Mouse (Mus musculus): ENCODE results near the gene Trp53rkb. TPM values are rescaled to one million over a fixed set of nuclear protein-coding genes. Genes with fewer than 3 reads are reported as not detected.
A peak's percentile ranks its signal among the peaks of the same experiment; 100 is the strongest.
"Not testable (repeated sequence)": the region's sequence is repeated elsewhere in the genome, so short reads cannot be mapped to it uniquely, and the experiment has no call there.

The Trp53rkb gene
- polyA plus RNA-seq, 1 experiment from 2014 or later = 9.5 TPM

DNA sequence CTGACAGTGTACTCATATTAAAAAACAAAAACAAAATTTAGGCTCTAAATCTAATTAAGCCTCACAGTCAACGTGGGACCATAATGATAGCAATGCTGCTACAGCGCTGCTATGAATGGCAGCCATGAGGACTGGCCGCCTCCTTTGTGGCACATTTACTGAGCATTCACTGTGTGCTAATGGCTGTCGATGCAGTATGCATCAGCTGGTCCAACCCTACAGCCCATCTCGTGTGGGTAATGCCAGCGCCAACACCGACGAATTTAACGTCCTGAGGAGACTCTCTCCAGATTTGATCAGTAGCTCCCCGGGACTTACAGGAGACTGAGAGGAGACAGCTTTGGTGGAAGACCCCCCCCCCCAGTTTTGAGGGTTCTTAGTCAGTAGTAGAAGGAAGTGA lies 18.1 kb upstream of the Trp53rkb start:
- H3K27ac ChIP-seq (replicated peaks) = 0 out of 2 replicates have a peak overlapping the region, but pooled peaks have one; percentile 9
- H3K36me3 ChIP-seq = no peaks in the 10 kb centered on the region
- no peak overlapping the region for H3K4me3 ChIP-seq
- H3K4me2 ChIP-seq = no peak overlapping the region
- 71% methylated on average over 10 of the region's 10 CpGs for WGBS
- no peaks in the 10 kb centered on the region for H3K4me1 ChIP-seq (replicated peaks)
- ATAC-seq (ENCODE audit: low read depth) = peak; percentile 61
- H3K27me3 ChIP-seq = no peaks in the 10 kb centered on the region
- no peak overlapping the region for H3K9ac ChIP-seq
- H3K9me3 ChIP-seq = no peaks in the 10 kb centered on the region

GRCm38 (mm10) chr2:166775357-166775893 lies 16.9 kb upstream of the Trp53rkb start:
- H3K27me3 ChIP-seq = no peaks in the 10 kb centered on the region
- no peak for ATAC-seq (ENCODE audit: low read depth)
- H3K4me3 ChIP-seq = no peak overlapping the region
- no peaks in the 10 kb centered on the region for H3K36me3 ChIP-seq
- no peak overlapping the region for H3K4me2 ChIP-seq
- 67% methylated on average over 11 of the region's 11 CpGs for WGBS
- peaks cover 2% of the 10 kb centered on the region for H3K4me1 ChIP-seq (replicated peaks)
- no peaks in the 10 kb centered on the region for H3K9me3 ChIP-seq
- no peak overlapping the region for H3K9ac ChIP-seq
- no peak overlapping the region for H3K27ac ChIP-seq (replicated peaks)

DNA sequence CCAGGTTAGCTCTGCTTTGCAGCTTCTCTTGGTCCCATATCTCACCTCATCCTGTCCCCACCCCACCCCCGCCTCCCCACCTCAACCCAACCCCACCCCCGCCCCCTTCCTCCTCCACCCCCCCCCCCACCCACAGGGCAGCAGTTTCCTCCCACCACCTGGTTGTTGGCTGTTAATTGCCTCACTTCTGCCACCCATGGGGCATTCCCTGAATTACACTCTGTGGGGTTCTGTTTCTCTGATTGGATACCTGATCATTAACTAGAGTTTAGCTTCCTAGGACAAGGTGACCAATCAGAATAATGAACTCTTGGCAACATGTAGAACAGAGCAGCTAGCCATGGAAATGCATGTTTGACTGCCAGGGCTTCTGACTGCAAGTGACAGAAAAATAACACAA lies 16.1 kb upstream of the Trp53rkb start:
- H3K36me3 ChIP-seq = no peaks in the 10 kb centered on the region
- H3K9me3 ChIP-seq = no peaks in the 10 kb centered on the region
- H3K4me3 ChIP-seq = no peak overlapping the region
- H3K9ac ChIP-seq = no peak overlapping the region
- no peak overlapping the region for H3K4me2 ChIP-seq
- H3K4me1 ChIP-seq (replicated peaks) = peaks cover 9% of the 10 kb centered on the region
- H3K27ac ChIP-seq (replicated peaks) = no peak overlapping the region
- WGBS = 40% methylated on average over 1 of the region's 2 CpGs
- no peak for ATAC-seq (ENCODE audit: low read depth)
- H3K27me3 ChIP-seq = no peaks in the 10 kb centered on the region

- H3K36me3 ChIP-seq = no peaks in the 10 kb centered on the region
- no peaks in the 10 kb centered on the region for H3K9me3 ChIP-seq
- H3K4me1 ChIP-seq (replicated peaks) = peaks cover 11% of the 10 kb centered on the region
- H3K27me3 ChIP-seq = no peaks in the 10 kb centered on the region
- H3K4me2 ChIP-seq = no peak overlapping the region
- 0 out of 2 replicates have a peak overlapping the region, but pooled peaks have one; percentile 38 for H3K9ac ChIP-seq
- H3K27ac ChIP-seq (replicated peaks) = no peak overlapping the region
- WGBS = 45% methylated on average over 8 of the region's 8 CpGs
- no peak overlapping the region for H3K4me3 ChIP-seq
- ATAC-seq (ENCODE audit: low read depth) = no peak
These were observed 12.4 kb upstream of the Trp53rkb start for GRCm38 (mm10) chr2:166779956-166780355.

GRCm38 (mm10) chr2:166780980-166781578 lies 11.3 kb upstream of the Trp53rkb start:
- WGBS = 10% methylated on average over 9 of the region's 9 CpGs
- Histone ChIP-seq H3K9me3 (no peaks in the 10 kb centered on the region), H3K27ac (replicated peaks) (no peak overlapping the region), H3K36me3 (no peaks in the 10 kb centered on the region), H3K27me3 (no peaks in the 10 kb centered on the region), H3K4me2 (no peak overlapping the region), H3K9ac (0 out of 2 replicates have a peak overlapping the region, but pooled peaks have one; percentile 12), H3K4me3 (no peak overlapping the region), H3K4me1 (replicated peaks) (peaks cover 23% of the 10 kb centered on the region)
- peak; percentile 32; the same call in 1 of the 2 replicates for ATAC-seq (ENCODE audit: low read depth)

DNA sequence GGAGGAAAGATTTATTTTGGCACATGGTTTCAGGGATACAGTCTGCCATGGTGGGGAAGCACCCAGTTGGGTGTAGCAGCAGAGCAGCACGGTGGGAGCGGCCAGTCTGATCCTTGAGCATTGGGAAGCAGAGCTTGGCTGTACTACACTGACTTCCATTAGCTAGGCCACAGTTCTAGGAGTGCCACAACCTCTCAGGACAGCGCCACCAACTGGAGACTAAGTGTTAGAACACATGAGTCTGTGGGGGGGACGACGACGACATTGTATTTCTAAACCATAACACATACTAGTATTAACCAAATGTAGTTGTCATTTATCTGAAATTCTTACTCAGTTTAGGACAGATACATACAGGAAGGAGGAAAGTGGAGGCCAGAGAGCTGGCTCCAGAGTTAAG lies 8.0 kb upstream of the Trp53rkb start:
- Histone ChIP-seq H3K27ac (replicated peaks) (no peak overlapping the region), H3K36me3 (no peaks in the 10 kb centered on the region), H3K4me3 (no peak overlapping the region), H3K9me3 (no peaks in the 10 kb centered on the region), H3K4me1 (replicated peaks) (peaks cover 33% of the 10 kb centered on the region), H3K4me2 (no peak overlapping the region), H3K9ac (no peak overlapping the region), H3K27me3 (no peaks in the 10 kb centered on the region)
- no peak for ATAC-seq (ENCODE audit: low read depth)
- WGBS = 81% methylated on average over 6 of the region's 6 CpGs

DNA sequence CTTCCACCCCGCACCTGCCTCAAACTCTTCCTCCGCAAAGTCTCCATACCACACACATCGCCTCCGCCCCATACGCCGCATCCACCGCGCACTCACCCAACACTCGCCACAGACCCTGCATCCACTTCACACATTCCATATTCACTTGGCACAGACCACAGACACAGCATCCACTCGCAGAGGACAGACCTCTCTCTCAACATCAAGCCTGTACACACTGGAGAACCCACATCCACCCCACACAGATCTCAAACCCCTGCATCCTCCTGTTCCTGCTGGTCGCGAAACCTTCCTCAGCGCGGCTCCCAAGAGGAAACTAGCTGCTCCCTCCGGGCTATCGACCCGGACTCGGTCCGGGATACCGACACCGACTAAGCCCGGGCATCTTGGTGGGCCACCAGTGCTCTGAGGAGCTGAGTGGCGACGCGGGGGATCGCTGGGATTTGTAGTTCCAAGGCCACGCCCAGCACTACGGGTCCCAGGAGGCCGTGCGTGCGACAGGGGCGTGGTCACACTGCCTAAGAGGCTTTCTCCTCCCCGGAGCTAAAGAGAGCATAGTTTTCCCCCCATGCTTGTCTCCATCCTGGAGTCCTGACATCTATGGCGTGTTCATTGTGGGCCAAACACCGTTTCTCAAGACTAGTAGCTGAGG lies 5.9 kb upstream of the Trp53rkb start:
- H3K4me3 ChIP-seq = peak overlapping the region; percentile 70
- under 1% methylated on average over 35 of the region's 35 CpGs for WGBS
- peak overlapping the region; percentile 86 for H3K9ac ChIP-seq
- peak overlapping the region; percentile 78 for H3K4me2 ChIP-seq
- H3K27ac ChIP-seq (replicated peaks) = peak overlapping the region; percentile 49
- H3K9me3 ChIP-seq = no peaks in the 10 kb centered on the region
- no peaks in the 10 kb centered on the region for H3K36me3 ChIP-seq
- peaks cover 24% of the 10 kb centered on the region for H3K4me1 ChIP-seq (replicated peaks)
- no peaks in the 10 kb centered on the region for H3K27me3 ChIP-seq
- peak; percentile 93 for ATAC-seq (ENCODE audit: low read depth)

- Histone ChIP-seq H3K4me1 (replicated peaks) (peaks cover 30% of the 10 kb centered on the region), H3K9me3 (no peaks in the 10 kb centered on the region), H3K27me3 (no peaks in the 10 kb centered on the region), H3K4me3 (no peak overlapping the region), H3K36me3 (peaks cover 11% of the 10 kb centered on the region), H3K9ac (no peak overlapping the region), H3K4me2 (no peak overlapping the region), H3K27ac (replicated peaks) (peak overlapping the region; percentile 76; the same call in 1 of the 2 replicates)
- WGBS = 64% methylated on average over 5 of the region's 5 CpGs
- ATAC-seq (ENCODE audit: low read depth) = no peak
These were observed 593 bp upstream of the Trp53rkb start for GRCm38 (mm10) chr2:166791738-166792137.

- peak overlapping the region; percentile 76 for H3K27ac ChIP-seq (replicated peaks)
- H3K4me3 ChIP-seq = peak overlapping the region; percentile 79
- H3K36me3 ChIP-seq = peaks cover 29% of the 10 kb centered on the region
- H3K9me3 ChIP-seq, H3K27me3 ChIP-seq: not testable (repeated sequence)
- ATAC-seq (ENCODE audit: low read depth) = peak; percentile 84
- H3K9ac ChIP-seq = peak overlapping the region; percentile 84
- H3K4me1 ChIP-seq (replicated peaks) = peaks cover 25% of the 10 kb centered on the region
- under 1% methylated on average over 57 of the region's 76 CpGs for WGBS
- peak overlapping the region; percentile 76 for H3K4me2 ChIP-seq
These were observed 1.3 kb downstream of the Trp53rkb start for GRCm38 (mm10) chr2:166793542-166794214.

GRCm38 (mm10) chr2:166799615-166800472 lies 7.5 kb downstream of the Trp53rkb start:
- H3K27me3 ChIP-seq = no peaks in the 10 kb centered on the region; the same call in 1 of the 2 replicates
- H3K4me2 ChIP-seq = no peak overlapping the region
- no peak overlapping the region for H3K9ac ChIP-seq
- H3K9me3 ChIP-seq = no peaks in the 10 kb centered on the region
- no peak for ATAC-seq (ENCODE audit: low read depth)
- no peak overlapping the region for H3K4me3 ChIP-seq
- H3K27ac ChIP-seq (replicated peaks) = no peak overlapping the region
- WGBS = 82% methylated on average over 11 of the region's 11 CpGs
- peaks cover 2% of the 10 kb centered on the region for H3K4me1 ChIP-seq (replicated peaks)
- peaks cover 29% of the 10 kb centered on the region for H3K36me3 ChIP-seq

DNA sequence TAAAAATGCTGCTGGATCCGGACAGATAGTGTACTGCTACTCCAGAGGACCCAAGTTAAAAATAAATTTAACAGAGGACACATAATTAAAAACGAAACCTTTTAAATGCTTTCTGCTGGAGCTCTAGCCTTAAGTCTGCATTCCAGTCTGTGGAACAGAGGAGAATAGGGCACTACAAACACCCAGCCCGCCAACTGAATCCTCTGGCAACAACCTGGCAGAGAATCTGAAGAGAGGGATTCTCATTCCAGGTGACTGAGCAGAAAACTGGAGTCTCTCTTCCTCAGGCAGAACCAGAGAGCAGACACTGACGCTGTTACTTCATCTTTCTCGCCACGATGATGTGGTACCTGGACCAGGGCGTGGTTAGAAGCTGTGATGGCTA lies 8.1 kb downstream of the Trp53rkb start:
- no peak for ATAC-seq (ENCODE audit: low read depth)
- Histone ChIP-seq H3K27ac (replicated peaks) (no peak overlapping the region), H3K9ac (no peak overlapping the region), H3K9me3 (no peaks in the 10 kb centered on the region), H3K4me1 (replicated peaks) (no peaks in the 10 kb centered on the region), H3K36me3 (peaks cover 29% of the 10 kb centered on the region), H3K4me2 (no peak overlapping the region), H3K27me3 (no peaks in the 10 kb centered on the region; the same call in 1 of the 2 replicates), H3K4me3 (no peak overlapping the region)
- 88% methylated on average over 7 of the region's 7 CpGs for WGBS

All from neural tube, embryonic 13.5 days (tissue).